Mouse (Mus musculus) kidney, embryonic 15.5 days (tissue): ENCODE measurements at regions not wholly inside any gene's neighbourhood (a gene's known extent, or its start where the extent isn't known, plus 50 kb on each side); places are given as distances from the start of the nearest gene placed in this dataset.

ENCODE experiments used
- ATAC-seq: fragments of 200-750 bp; cut with Nextera tagmentation; replicated peaks from 2 replicates; pipeline ENCODE4 v1.8.0; 2017; ENCODE audit warnings: moderate TSS enrichment; ENCODE audit not compliant: low FRiP score
- H3K27ac ChIP-seq: fragments of 300-500 bp; sonication (generic); 2 replicates; pipeline ENCODE4 v1.5.1; 2015; ENCODE audit warnings: mild to moderate bottlenecking, inconsistent platforms
- H3K27me3 ChIP-seq: fragments of 300-500 bp; sonication (generic); 2 replicates; pipeline ENCODE4 v1.6.1; 2015; ENCODE audit warnings: inconsistent platforms
- H3K36me3 ChIP-seq: fragments of 300-500 bp; sonication (generic); 2 replicates; pipeline ENCODE4 v1.6.1; 2015; ENCODE audit warnings: inconsistent platforms
- H3K4me1 ChIP-seq: fragments of 300-500 bp; sonication (generic); 2 replicates; pipeline ENCODE4 v1.6.1; 2015; ENCODE audit warnings: inconsistent platforms
- H3K4me2 ChIP-seq: fragments of 300-500 bp; sonication (generic); 2 replicates; pipeline ENCODE4 v1.6.1; 2015; ENCODE audit warnings: moderate library complexity, mild to moderate bottlenecking, inconsistent platforms
- H3K4me3 ChIP-seq: fragments of 300-500 bp; sonication (generic); replicated peaks from 2 replicates; pipeline ENCODE4 v1.5.1; 2015; ENCODE audit warnings: mild to moderate bottlenecking, inconsistent platforms
- H3K9ac ChIP-seq: fragments of 300-500 bp; sonication (generic); 2 replicates; pipeline ENCODE4 v1.6.1; 2015; ENCODE audit warnings: mild to moderate bottlenecking, inconsistent platforms
- H3K9me3 ChIP-seq: fragments of 300-500 bp; sonication (generic); replicated peaks from 2 replicates; pipeline ENCODE4 v1.6.1; 2016; ENCODE audit warnings: inconsistent platforms
- WGBS: fragments of 180-500 bp; shearing (Covaris S2); methylation state at CpG from one replicate; pipeline ENCODE4 v1.1.7; 2015; ENCODE audit warnings: mixed read lengths; 5-methylcytosine and 5-hydroxymethylcytosine counted together

GRCm38 (mm10) chr6:112546033-112546432, 56.3 kb upstream of the Oxtr start:
- H3K9me3 ChIP-seq: no peaks in the 10 kb centered on the region
- H3K27ac ChIP-seq: no peak overlapping the region
- H3K4me1 ChIP-seq: no peaks in the 10 kb centered on the region
- no peak overlapping the region for H3K4me2 ChIP-seq
- H3K36me3 ChIP-seq: no peaks in the 10 kb centered on the region
- H3K4me3 ChIP-seq: no peak overlapping the region
- no peak overlapping the region for H3K9ac ChIP-seq
- WGBS: 61% methylated on average over 5 of the region's 5 CpGs
- H3K27me3 ChIP-seq: no peaks in the 10 kb centered on the region
- no peak for ATAC-seq

- no peaks in the 10 kb centered on the region for H3K27me3 ChIP-seq
- H3K4me1 ChIP-seq: no peaks in the 10 kb centered on the region
- H3K27ac ChIP-seq: no peak overlapping the region
- no peak overlapping the region for H3K9ac ChIP-seq
- no peak for ATAC-seq
- H3K9me3 ChIP-seq: no peaks in the 10 kb centered on the region
- WGBS: 84% methylated on average over 4 of the region's 4 CpGs
- no peak overlapping the region for H3K4me2 ChIP-seq
- H3K4me3 ChIP-seq: no peak overlapping the region
- no peaks in the 10 kb centered on the region for H3K36me3 ChIP-seq
Observed at GRCm38 (mm10) chr6:112544315-112544714, 54.6 kb upstream of the Oxtr start.

DNA sequence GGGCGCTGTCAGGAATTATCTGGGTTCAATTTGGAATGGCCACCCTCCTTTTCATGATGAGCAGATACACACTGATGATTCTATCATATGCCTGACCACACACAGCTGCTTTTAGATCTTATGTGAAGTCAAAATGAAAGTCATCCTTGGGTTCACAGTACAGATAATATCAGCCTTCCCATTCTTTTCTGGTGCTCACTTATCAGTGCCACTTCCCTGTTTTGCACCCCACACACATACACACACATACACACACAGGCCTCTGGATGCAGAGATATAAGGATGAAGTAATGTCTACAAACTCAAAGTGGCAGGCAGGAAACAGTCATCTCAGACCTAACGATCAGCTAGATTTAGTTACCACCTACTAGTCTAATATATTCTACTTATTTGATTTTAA, 52.9 kb upstream of the Oxtr start:
- Histone ChIP-seq H3K4me2 (no peak overlapping the region), H3K27me3 (no peaks in the 10 kb centered on the region), H3K27ac (no peak overlapping the region), H3K9me3 (no peaks in the 10 kb centered on the region), H3K4me3 (no peak overlapping the region), H3K36me3 (no peaks in the 10 kb centered on the region), H3K9ac (no peak overlapping the region), H3K4me1 (no peaks in the 10 kb centered on the region)
- 80% methylated on average over 2 of the region's 2 CpGs for WGBS
- ATAC-seq: no peak
